Mouse (Mus musculus): ENCODE data around the gene Rhoh. TPM values are rescaled to one million over a fixed set of nuclear protein-coding genes. Genes with fewer than 3 reads are reported as not detected.

Rhoh gene
- total and polyA plus RNA-seq, 2 experiments from 2014 or later: 0.42 to 0.45 TPM

DNA sequence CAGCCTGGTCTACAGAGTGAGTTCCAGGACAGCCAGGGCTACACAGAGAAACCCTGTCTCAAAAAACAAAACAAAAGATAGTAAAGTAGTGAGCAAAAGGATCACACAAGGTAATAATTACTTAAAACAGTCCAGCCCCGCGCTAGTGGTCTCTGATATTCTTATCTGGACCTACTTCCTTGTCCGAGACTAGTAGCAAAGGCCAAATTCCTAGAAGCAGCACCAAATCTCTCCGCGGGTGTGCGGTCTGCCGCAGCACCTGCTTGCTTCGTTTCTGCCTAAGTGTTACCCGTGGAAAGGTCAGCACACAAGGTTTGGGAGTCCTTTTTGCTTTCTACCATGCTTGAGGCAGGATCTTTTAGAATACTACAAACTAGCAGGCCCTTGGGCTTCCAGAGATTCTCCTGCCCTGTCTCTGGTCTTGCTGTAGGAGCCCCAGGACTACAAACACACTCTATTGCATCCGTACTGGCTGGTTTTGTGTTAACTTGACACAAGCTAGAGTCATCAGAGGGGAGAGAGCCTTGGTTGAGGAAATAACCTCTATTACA lies 40.9 kb downstream of the Rhoh start:
- Histone ChIP-seq H3K9me3 (ENCODE audit: low read length) (peaks cover 6% of the 10 kb centered on the region; the same call in 1 of the 2 replicates), H3K36me3 (ENCODE audit: insufficient read depth, low read length) (no peaks in the 10 kb centered on the region), H3K4me2 (ENCODE audit: low read depth, low read length) (no peak overlapping the region), H3K27me3 (ENCODE audit: insufficient read depth, low read length) (no peaks in the 10 kb centered on the region), H3K9ac (replicated peaks; ENCODE audit: low read length) (no peak overlapping the region), H3K4me3 (ENCODE audit: low read length) (no peak overlapping the region), H3K4me1 (ENCODE audit: insufficient read depth, low read length) (peaks cover 5% of the 10 kb centered on the region; the same call in 1 of the 2 replicates), H3K27ac (no peak overlapping the region)
- ATAC-seq: no peak
- DNase-seq (ENCODE audit: low spot score): no peak
- 96% methylated on average over 10 of the region's 10 CpGs for WGBS
- no peak for TF ChIP-seq CTCF (IDR thresholded peaks at IDR 0.05; ENCODE audit: low read depth)

DNA sequence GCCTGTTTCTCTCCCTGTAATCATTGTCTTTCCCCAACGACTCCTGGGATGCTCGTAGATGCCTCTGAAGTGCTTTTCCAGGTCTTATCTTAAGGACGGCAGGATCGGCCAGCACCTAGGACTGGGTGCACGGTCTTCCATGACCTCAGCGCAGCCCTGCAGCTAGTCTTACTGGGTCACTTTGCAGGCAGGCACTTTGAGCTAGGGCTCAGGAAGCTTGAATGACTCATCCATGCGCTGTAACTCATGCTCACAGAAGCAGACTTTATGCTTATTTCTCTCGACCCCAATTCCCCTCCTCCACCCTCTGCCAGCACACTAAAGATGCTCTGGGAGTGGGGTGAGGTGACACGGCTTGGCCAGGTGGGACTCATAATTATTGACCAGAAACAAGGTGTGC lies 41.8 kb downstream of the Rhoh start:
- no peak for TF ChIP-seq CTCF (IDR thresholded peaks at IDR 0.05; ENCODE audit: low read depth)
- H3K4me2 ChIP-seq (ENCODE audit: low read depth, low read length): no peak overlapping the region
- no peaks in the 10 kb centered on the region for H3K27me3 ChIP-seq (ENCODE audit: insufficient read depth, low read length)
- H3K9ac ChIP-seq (replicated peaks; ENCODE audit: low read length): no peak overlapping the region
- ATAC-seq (no peak), DNase-seq (ENCODE audit: low spot score) (no peak)
- H3K36me3 ChIP-seq (ENCODE audit: insufficient read depth, low read length): no peaks in the 10 kb centered on the region
- H3K9me3 ChIP-seq (ENCODE audit: low read length): peaks cover 6% of the 10 kb centered on the region; the same call in 1 of the 2 replicates
- H3K27ac ChIP-seq: no peak overlapping the region
- WGBS: 93% methylated on average over 9 of the region's 9 CpGs
- no peak overlapping the region for H3K4me3 ChIP-seq (ENCODE audit: low read length)
- H3K4me1 ChIP-seq (ENCODE audit: insufficient read depth, low read length): peaks cover 5% of the 10 kb centered on the region; the same call in 1 of the 2 replicates

DNA sequence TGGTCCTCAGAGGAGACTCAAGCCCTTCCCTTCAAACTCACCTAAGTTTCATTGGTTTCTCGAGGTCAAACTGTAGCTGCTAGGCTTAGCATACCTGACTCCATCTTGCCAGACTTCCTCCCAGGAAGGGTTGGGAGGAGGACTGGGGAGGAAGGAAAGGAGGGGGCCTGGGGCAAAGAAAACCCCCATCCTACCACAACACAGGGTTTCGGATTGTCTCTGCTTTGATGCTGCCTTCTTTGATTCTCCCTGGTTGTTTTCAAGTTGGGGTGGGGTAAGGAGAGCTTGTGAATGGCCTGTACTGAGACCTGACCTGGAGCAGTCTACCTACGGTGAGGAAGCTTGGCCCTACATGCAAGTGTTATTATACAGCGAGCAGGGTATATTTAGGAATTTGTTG lies 43.5 kb downstream of the Rhoh start:
- H3K9ac ChIP-seq (replicated peaks; ENCODE audit: low read length): no peak overlapping the region
- no peak for TF ChIP-seq CTCF (IDR thresholded peaks at IDR 0.05; ENCODE audit: low read depth)
- no peaks in the 10 kb centered on the region for H3K36me3 ChIP-seq (ENCODE audit: insufficient read depth, low read length)
- H3K27me3 ChIP-seq (ENCODE audit: insufficient read depth, low read length): no peaks in the 10 kb centered on the region
- H3K4me2 ChIP-seq (ENCODE audit: low read depth, low read length): no peak overlapping the region
- H3K9me3 ChIP-seq (ENCODE audit: low read length): peaks cover 6% of the 10 kb centered on the region; the same call in 1 of the 2 replicates
- DNase-seq (ENCODE audit: low spot score) (no peak), ATAC-seq (no peak)
- WGBS: 86% methylated on average over 4 of the region's 4 CpGs
- no peak overlapping the region for H3K27ac ChIP-seq
- H3K4me3 ChIP-seq (ENCODE audit: low read length): no peak overlapping the region
- H3K4me1 ChIP-seq (ENCODE audit: insufficient read depth, low read length): peaks cover 5% of the 10 kb centered on the region; the same call in 1 of the 2 replicates

DNA sequence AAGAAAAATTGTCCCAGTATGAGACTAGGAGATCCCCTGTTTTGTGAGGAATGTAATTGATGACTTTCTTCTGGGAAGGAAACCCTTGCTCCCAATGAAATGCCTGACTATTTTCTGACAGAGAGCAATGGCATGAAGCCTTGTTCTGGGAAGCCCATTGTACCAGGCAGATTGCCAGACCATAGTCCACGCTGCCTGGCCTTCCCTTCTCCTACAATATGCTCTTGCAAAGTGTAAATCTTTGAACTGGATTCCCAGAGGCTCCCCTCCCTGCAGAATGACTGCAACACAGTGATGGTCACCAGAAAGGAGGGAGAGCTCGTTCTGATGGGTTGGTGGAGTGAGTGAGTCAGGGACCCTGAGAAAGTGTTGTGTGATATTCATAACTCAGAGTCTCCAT lies 47.7 kb downstream of the Rhoh start:
- no peak for ATAC-seq
- Histone ChIP-seq H3K4me3 (ENCODE audit: low read length) (no peak overlapping the region), H3K9me3 (ENCODE audit: low read length) (peaks cover 6% of the 10 kb centered on the region; the same call in 1 of the 2 replicates), H3K27me3 (ENCODE audit: insufficient read depth, low read length) (no peaks in the 10 kb centered on the region), H3K4me1 (ENCODE audit: insufficient read depth, low read length) (no peaks in the 10 kb centered on the region), H3K4me2 (ENCODE audit: low read depth, low read length) (no peak overlapping the region), H3K27ac (no peak overlapping the region), H3K36me3 (ENCODE audit: insufficient read depth, low read length) (no peaks in the 10 kb centered on the region), H3K9ac (replicated peaks; ENCODE audit: low read length) (no peak overlapping the region)
- no peak for TF ChIP-seq CTCF (IDR thresholded peaks at IDR 0.05; ENCODE audit: low read depth)
- 49% methylated on average over 2 of the region's 2 CpGs for WGBS
- DNase-seq (ENCODE audit: low spot score): peak; percentile 32

DNA sequence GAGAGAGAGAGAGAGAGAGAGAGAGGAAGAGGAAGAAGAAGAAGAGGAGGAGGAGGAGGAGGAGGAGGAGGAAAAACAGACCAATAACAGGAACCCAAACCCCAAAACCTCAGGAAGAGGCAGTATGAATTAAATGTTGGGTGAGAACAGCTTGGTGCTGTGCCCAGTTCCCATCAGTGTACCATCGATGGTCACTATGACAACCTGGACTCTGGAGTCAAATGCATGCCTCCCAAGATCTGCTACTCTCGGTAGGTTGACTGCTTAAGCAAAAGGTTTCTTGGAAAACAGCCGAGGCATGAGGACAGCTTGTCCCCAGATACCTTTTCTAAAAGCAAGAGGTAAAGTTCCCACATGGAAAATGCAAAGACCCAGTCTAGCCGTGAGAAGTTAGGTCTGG lies 48.3 kb downstream of the Rhoh start:
- WGBS: 31% methylated on average over 4 of the region's 4 CpGs
- Histone ChIP-seq H3K27me3 (ENCODE audit: insufficient read depth, low read length) (no peaks in the 10 kb centered on the region), H3K4me2 (ENCODE audit: low read depth, low read length) (no peak overlapping the region), H3K9me3 (ENCODE audit: low read length) (peaks cover 3% of the 10 kb centered on the region; the same call in 1 of the 2 replicates), H3K9ac (replicated peaks; ENCODE audit: low read length) (no peak overlapping the region), H3K4me3 (ENCODE audit: low read length) (no peak overlapping the region), H3K4me1 (ENCODE audit: insufficient read depth, low read length) (no peaks in the 10 kb centered on the region), H3K27ac (no peak overlapping the region), H3K36me3 (ENCODE audit: insufficient read depth, low read length) (no peaks in the 10 kb centered on the region)
- ATAC-seq (0 out of 2 replicates have a peak, but pooled peaks have one; percentile 47), DNase-seq (ENCODE audit: low spot score) (peak; percentile 54)
- no peak for TF ChIP-seq CTCF (IDR thresholded peaks at IDR 0.05; ENCODE audit: low read depth)

DNA sequence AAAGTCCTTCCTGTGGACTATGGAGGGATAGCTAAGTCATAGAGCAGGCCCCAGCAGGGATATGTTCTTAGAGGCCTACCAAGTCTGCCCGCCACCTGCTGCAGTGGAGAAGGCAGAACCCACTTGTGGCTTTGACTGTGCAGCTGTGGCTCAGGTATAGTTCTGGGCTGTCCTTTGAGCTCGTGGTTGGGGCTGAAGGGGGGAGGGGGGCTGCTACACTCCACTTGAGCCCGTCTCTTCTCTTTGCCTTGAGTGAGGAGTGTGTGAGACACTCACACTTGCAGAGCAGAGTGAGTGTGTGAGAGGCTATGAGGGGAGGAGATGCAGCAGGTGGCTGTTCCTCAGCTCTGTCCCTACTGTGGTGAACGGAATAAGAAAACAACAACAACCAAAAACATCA lies 49.4 kb downstream of the Rhoh start:
- no peak overlapping the region for H3K4me2 ChIP-seq (ENCODE audit: low read depth, low read length)
- ATAC-seq (no peak), DNase-seq (ENCODE audit: low spot score) (no peak)
- no peak overlapping the region for H3K4me3 ChIP-seq (ENCODE audit: low read length)
- H3K9me3 ChIP-seq (ENCODE audit: low read length): no peaks in the 10 kb centered on the region
- TF ChIP-seq CTCF (IDR thresholded peaks at IDR 0.05; ENCODE audit: low read depth): no peak
- H3K9ac ChIP-seq (replicated peaks; ENCODE audit: low read length): no peak overlapping the region
- no peaks in the 10 kb centered on the region for H3K36me3 ChIP-seq (ENCODE audit: insufficient read depth, low read length)
- H3K27me3 ChIP-seq (ENCODE audit: insufficient read depth, low read length): no peaks in the 10 kb centered on the region
- no peak overlapping the region for H3K27ac ChIP-seq
- H3K4me1 ChIP-seq (ENCODE audit: insufficient read depth, low read length): no peaks in the 10 kb centered on the region
- WGBS: 86% methylated on average over 4 of the region's 4 CpGs

DNA sequence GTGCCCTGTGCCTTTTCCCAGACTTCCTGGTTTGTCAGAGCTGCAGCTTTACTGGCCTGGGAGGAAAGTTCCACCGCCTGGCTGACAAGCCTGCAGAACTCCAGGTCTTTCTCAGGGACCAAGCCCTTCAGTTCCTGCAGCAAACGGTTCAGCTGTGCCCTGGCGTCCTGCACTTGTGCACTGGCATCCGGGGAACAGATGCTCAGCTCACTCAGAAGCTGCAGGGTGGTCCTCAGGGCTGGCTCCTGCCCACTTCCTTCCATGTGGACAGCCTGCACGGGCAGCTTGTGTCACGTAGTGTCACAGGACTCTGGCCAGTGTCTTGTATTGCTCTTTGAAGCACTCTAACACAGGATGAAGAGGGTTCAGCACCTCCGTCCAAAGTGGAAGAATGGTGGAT lies 50.7 kb downstream of the Rhoh start:
- H3K36me3 ChIP-seq (ENCODE audit: insufficient read depth, low read length): no peaks in the 10 kb centered on the region
- no peak overlapping the region for H3K9ac ChIP-seq (replicated peaks; ENCODE audit: low read length)
- H3K27ac ChIP-seq: no peak overlapping the region
- H3K9me3 ChIP-seq (ENCODE audit: low read length): no peaks in the 10 kb centered on the region
- DNase-seq (ENCODE audit: low spot score): no peak
- no peak overlapping the region for H3K4me3 ChIP-seq (ENCODE audit: low read length)
- H3K4me2 ChIP-seq (ENCODE audit: low read depth, low read length): no peak overlapping the region
- no peaks in the 10 kb centered on the region for H3K4me1 ChIP-seq (ENCODE audit: insufficient read depth, low read length)
- no peaks in the 10 kb centered on the region for H3K27me3 ChIP-seq (ENCODE audit: insufficient read depth, low read length)
- WGBS: 73% methylated on average over 7 of the region's 7 CpGs
- ATAC-seq: no peak
- TF ChIP-seq CTCF (IDR thresholded peaks at IDR 0.05; ENCODE audit: low read depth): no peak
